Mouse (Mus musculus): ENCODE measurements around the gene Atp8b4.
A peak's percentile ranks its signal among the peaks of the same experiment; 100 is the strongest.

Gene Atp8b4

DNA sequence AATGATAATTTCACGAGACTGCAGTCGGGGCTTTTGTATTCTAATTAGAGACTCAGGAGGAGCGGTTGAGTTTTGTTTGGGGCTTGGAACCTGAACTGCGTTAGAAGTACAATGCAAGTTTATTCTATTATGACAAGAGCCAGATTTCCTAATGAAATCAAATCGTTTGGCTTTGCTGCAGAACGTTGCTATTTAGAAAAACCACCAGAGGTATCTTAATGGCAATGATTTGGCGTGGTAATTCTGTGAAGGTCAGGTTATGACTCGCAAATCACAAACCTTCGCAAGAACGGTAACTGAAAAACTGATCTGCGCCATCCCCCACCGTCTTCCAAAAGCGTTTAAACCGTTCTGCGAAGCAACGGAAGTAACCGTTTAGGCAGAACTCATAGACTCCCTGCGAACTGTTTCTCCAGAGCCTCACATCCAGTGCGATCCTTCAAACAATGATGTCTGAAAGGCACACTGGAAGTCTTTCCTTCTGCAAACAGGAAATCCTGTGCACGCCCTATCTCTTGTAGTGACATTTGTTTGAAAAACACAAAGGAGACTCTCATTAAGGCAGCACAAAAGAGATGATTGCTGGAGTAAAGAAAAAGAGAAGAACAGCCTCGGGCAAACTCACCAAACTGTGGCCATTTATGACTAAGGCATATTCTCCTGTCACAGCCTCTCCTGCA lies 139.2 kb downstream of the Atp8b4 start:
- no peak for DNase-seq (ENCODE audit: low spot score in 2 of 2)

- DNase-seq (ENCODE audit: low spot score in 2 of 2): peak; percentile 77 to 79
Observed at GRCm38 (mm10) chr2:126360688-126361087, 139.8 kb downstream of the Atp8b4 start.

DNA sequence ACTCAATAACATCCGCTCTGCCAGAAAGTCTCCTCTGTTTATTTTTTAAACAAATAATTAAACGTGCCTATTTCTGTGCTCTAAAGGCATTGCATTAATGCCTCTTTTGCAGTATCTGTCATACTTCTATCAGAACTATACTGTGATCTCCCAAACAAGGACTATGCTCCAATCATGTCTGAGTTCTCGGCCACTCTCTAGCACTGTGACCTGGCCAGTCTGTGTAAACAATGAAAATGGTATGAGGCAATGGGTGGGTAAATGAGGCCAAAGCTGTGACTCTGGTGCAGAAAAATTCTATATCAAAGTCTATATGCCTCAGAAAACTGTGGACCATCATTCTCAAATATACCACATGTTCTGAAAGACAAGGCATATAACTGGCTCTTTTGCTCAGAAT lies 140.5 kb downstream of the Atp8b4 start:
- no peak for DNase-seq (ENCODE audit: low spot score in 2 of 2)

GRCm38 (mm10) chr2:126359278-126359677 lies 141.2 kb downstream of the Atp8b4 start:
- DNase-seq (ENCODE audit: low spot score in 2 of 2): no peak

DNA sequence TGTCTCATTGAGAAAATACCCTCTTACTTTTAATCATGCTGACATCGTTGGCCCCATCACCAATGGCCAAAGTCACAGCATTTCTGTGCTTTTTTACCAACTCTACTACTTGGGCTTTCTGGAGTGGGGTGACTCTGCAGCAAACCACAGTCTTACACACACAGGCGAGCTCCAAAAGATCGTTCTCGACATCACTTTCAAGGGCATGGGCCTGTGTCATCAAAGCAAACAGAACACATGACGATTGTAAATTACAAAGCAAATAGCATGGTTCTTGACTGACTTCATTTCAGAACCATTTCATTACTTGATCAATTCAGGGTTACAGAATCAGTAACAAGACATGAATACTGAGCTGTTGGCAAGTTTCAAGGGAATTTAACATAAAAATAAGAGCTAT lies 141.7 kb downstream of the Atp8b4 start:
- DNase-seq (ENCODE audit: low spot score in 2 of 2): no peak

- no peak for DNase-seq (ENCODE audit: low spot score in 2 of 2)
Observed at GRCm38 (mm10) chr2:126355259-126355658, 145.2 kb downstream of the Atp8b4 start.

DNA sequence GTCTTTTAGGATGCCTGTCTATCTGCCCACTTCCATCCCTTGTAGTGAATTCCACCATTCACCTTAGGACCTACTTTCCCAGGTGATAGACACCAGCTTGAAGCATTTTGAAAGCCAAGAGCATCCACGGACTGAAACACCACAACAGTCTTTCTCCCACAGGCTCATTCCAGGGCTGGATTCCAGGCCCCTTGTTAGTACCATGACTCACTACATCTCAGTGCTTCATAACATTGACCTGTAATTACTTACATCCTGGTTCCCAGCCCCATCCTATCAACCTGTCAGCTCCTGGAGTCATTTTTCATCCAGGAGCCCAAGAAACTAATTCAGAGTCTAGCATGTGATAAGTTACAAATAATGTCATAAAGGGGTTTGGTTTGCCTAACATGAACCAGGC lies 148.7 kb downstream of the Atp8b4 start:
- peak in 1 of 2 experiments; percentile 11 for DNase-seq (ENCODE audit: low spot score in 2 of 2)

DNA sequence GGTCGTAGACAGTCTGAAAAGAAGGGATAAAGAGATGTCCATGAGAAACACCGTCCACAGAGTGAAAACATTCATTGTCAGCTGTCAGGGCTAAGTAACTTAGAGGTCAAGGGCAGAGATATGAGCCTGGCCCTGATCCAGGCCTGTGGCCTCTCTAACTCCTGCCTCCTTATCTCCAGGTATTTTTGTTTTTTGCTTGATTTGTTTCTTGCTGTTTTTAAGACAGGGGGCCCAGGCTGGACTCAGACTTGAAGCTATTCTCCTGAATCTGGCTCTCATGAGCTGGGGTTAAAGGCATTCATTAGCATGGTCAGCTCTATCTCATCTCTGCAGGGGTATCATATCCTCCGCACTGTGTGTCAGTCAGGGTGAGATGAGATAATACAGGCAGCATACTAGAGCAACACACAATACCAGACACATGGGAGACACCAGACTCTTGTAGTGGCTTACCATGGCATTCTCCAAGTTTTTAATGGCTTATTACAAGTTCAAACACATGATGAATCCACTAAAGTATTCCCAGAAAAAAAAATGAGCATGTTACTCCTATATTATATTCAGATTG lies 157.4 kb downstream of the Atp8b4 start:
- no peak for DNase-seq (ENCODE audit: low spot score in 2 of 2)

DNA sequence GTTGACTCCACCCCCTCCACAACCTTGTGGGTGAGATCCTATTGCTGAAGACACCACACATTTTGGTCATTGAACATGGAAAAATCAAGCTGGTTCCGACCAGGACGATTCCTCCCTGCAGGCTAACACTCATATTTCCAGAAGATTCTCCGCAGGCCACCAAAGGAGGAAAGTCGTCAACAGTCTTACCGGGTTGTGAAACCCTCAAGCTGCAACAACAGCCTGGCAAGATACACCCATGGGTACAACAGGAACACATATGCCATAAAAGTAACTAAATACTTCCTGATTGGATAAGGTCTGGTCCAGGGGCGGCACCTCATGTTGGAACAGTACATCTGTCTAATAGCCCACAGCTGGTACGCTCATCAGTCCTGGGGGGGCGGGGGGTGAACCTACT lies 159.0 kb downstream of the Atp8b4 start:
- no peak for DNase-seq (ENCODE audit: low spot score in 2 of 2)

DNA sequence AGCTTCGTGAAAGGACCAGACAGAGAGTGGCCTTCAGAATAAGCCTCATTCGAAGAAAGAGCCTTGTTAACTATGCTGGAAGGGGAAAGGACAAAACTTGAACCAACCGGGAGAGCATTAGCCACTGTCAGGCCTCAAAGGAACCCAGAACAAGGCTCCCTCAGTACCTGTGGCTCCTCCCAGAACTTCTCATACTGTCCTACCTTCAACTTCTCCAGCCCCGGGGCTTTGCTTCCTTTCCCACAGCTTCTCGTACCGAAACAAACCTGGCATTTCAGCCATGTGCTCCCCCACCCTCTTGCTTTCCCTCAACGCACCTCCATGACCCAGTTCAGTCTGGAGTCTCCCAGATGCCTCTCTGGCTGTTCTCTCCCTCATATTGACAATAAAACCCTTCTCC lies 160.3 kb downstream of the Atp8b4 start:
- no peak for DNase-seq (ENCODE audit: low spot score in 2 of 2)

- peak; percentile 37 to 73 for DNase-seq (ENCODE audit: low spot score in 2 of 2)
Observed at GRCm38 (mm10) chr2:126339516-126339915, 161.0 kb downstream of the Atp8b4 start.

DNA sequence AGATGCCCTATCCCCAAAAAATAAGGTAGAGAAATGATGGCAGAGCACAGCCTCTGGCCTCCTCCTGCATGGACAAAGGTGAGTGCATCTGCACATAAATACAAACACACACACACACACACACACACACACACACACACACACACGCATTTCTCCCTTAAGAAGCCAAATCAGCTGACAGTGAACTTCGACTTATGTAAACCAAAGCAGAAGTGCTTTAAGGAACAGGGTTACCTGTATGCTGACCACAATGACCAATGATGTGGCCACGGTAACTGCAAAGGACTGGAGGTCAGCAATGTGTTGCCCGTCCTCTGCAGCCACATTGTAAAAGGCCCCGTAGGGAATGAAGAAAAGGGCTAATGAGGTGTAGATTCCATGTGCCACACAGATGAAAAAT lies 163.3 kb downstream of the Atp8b4 start:
- no peak for DNase-seq (ENCODE audit: low spot score in 2 of 2)

DNA sequence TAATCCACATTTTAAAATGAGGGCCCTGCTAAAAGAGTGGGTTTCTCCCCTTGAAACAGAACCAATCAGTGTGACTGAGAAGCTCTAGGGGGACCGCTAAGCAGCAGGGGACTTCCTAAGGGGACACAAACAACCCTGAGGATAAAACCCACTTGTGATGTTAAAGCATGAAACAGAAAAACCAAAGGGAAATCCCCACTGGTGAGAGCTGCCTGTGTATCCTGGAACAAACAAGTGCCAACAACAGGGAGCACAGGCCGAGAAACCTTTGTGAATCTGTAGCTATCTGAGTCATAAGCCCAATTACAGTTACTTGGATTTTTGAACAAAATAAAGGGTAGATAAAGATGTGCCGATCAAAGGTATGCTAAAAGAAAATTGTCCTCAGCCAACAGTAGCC lies 168.7 kb downstream of the Atp8b4 start:
- DNase-seq (ENCODE audit: low spot score in 2 of 2): no peak

DNA sequence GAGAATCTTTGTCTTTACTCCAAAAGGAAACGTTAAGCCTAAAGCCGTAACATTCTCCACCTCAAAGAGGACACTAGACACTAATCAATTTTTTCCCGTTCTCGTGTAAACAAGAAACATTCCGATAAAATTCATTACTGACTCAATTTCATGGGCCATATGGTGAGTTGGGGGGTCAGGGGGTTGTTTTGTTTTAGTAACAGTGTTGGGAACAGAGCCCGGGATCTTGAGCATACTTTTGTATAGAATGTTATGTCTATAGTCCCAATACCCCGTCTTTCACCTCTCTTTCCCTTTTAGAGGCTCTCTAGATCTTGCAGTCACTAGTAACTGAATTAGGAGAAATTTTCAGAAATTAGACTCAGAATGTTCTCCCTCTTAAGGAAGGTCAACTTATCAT lies 177.3 kb downstream of the Atp8b4 start:
- no peak for DNase-seq (ENCODE audit: low spot score in 2 of 2)

GRCm38 (mm10) chr2:126322631-126323031 lies 177.8 kb downstream of the Atp8b4 start:
- DNase-seq (ENCODE audit: low spot score in 2 of 2): no peak

- peak in 1 of 2 experiments; percentile 8 for DNase-seq (ENCODE audit: low spot score in 2 of 2)
Observed at GRCm38 (mm10) chr2:126318071-126318470, 182.4 kb downstream of the Atp8b4 start.

DNA sequence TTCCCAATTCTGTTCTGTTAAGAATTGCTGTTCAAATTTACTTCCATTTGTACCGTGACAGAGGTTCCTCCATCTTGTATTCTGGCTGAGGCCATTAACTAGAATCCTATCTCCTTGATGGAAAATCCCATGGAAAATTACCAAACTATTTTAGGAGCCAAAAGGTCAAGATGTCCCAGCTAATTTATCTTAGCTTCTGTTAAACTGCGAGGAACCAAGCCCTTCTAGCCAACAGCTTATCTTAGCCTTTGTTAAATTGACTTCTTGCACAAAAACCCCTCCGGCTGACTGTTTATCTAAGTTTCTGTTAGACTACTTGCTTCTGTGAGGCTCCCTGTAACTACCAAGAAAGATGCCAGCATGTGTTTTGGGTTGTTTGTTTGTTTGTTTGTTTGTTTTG lies 183.5 kb downstream of the Atp8b4 start:
- DNase-seq (ENCODE audit: low spot score in 2 of 2): peak; percentile 46 to 48

GRCm38 (mm10) chr2:126316346-126316745 lies 184.1 kb downstream of the Atp8b4 start:
- no peak for DNase-seq (ENCODE audit: low spot score in 2 of 2)

DNA sequence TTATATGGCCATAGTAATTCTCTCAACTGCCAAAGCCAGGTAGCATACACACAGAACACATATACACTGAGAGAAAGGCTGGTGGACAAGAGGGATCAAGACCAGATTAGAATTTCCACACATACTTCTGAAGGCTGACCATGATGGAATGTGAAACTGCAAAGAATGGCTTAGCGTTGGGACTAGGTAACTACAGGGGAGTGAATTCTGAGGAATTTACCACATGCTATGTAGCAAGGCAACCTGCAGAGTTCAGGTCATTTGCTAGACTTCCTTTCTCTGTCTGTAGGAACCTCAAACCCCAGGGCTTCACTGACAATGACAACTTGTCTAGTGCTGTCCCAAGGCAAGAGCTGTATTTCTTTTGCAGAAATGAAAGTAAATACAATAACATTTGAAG lies 189.4 kb downstream of the Atp8b4 start:
- DNase-seq (ENCODE audit: low spot score in 2 of 2): no peak

DNA sequence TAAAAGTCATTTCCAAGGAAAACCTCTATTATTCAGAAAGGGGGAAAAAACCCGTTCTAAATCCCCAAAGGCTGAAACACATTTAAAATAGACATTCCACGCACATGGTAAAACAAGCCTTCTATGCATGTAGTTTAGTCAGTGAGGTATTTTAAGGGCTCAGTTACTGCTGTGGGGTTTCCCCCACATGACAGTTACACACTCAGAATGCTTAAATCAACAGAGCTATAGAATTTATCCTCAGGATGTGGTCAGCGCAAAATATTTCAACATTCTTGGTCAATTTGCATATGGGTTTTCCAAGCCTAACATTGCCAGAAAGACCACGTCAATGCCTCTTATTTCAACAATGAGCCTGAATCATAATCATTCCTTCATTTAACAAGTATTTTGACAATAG lies 190.5 kb downstream of the Atp8b4 start:
- DNase-seq (ENCODE audit: low spot score in 2 of 2): no peak

GRCm38 (mm10) chr2:126304621-126305020 lies 195.9 kb downstream of the Atp8b4 start:
- no peak for DNase-seq (ENCODE audit: low spot score in 2 of 2)

- peak; percentile 29 to 50 for DNase-seq (ENCODE audit: low spot score in 2 of 2)
Observed at GRCm38 (mm10) chr2:126303226-126303625, 197.2 kb downstream of the Atp8b4 start.

DNA sequence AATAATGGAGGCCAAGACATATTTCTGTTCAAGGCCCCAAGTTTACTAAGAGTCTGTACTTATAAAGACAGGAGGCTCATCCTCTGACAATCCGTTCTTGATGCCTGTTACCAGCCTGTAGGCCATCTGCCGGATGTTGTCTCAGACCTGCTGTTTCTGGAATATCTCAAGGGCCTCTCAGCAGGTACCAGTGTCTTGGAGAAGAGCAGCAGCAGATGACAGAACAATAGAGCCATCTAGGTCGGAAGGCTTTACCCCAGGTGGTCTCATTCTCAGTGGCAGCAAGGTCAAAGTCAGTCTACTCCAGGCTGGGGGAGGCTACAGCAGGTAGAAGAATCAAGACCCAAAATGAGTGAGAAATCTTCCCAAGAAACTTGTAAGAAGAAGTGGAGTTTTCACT lies 198.1 kb downstream of the Atp8b4 start:
- DNase-seq (ENCODE audit: low spot score in 2 of 2): no peak

DNA sequence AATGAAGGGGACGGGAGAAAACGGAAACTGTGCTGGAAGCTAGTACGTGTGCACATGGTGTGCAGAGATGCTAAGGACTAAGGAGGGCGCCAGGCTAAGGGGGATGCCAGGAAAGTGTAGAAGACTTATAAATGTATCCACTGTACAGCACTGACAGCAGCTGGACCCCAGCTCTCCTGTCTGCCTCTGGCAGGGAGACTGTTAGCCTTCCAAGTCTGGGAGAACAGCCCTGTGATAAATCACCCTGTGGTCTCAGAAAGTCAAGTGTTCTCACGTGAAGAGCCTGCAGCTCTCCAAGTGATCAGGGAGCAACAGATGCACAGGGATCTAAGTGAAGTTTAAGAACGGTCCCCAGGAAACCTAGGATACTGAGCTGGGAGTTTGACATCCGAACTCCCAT lies 209.8 kb downstream of the Atp8b4 start:
- DNase-seq (ENCODE audit: low spot score in 2 of 2): no peak
